8 mouse cellular contexts compared by ENCODE assay signal in the genomic region with DNA sequence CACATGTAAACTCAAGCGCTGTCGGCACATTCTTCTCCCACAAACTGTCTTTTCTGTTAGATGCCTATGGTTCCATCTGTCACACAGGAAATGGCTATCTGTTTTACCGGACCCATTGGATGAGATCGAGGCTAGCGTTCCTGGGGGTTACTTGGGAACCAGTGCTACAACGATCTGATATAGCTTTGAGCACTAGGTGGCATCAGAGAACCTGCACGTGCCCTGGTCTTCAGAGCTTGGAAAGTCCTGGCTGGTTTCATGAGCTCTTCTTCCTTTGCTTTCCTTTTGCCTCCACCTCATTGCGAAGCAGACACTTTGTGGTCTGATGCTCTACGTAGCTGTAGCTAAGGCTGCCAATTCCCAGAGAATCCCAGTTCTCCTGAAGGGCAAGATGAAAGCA.
DNase-seq lines count a peak whose midpoint lies in the region; ATAC-seq and TF ChIP-seq lines count a peak whose summit lies in the region.

No protein-coding gene starts in this region.

- H3K27me3 ChIP-seq in cerebellum, adult 2 months (ENCODE audit: control insufficient read depth, insufficient read depth, low read length), result no peaks in the 10 kb centered on the region
- H3K27me3 ChIP-seq in intestine, embryonic 14.5 days (replicated peaks; ENCODE audit: control insufficient read depth, insufficient read depth, low read length), result no peaks in the 10 kb centered on the region
- no peaks in the 10 kb centered on the region for H3K27me3 ChIP-seq in midbrain, embryonic 16.5 days (ENCODE audit: control insufficient read depth, insufficient read depth, low read depth, low read length)

- DNase-seq in left cerebral cortex, adult 18-20 months (ENCODE audit: low spot score in 2 of 2), result peak; percentile 19 to 27
- no peak for DNase-seq in left cerebral cortex, adult 11 months (ENCODE audit: low spot score)
- peak; percentile 30 to 37 for DNase-seq in cerebellum, adult 2 months
- peak; percentile 59 for DNase-seq in intestine, embryonic 14.5 days (ENCODE audit: low spot score)
- DNase-seq in left cerebral cortex, postnatal 14 days (ENCODE audit: low spot score in 2 of 2), result peak; percentile 56 to 74

- 12% methylated on average over 9 of the region's 9 CpGs for WGBS in cerebellum, adult 2 months
- WGBS in intestine, embryonic 14.5 days, result 32% methylated on average over 9 of the region's 9 CpGs
- WGBS in midbrain, embryonic 16.5 days, result 45% methylated on average over 9 of the region's 9 CpGs

- H3K9ac ChIP-seq in intestine, embryonic 14.5 days (ENCODE audit: low read length), result no peak overlapping the region
- no peak overlapping the region for H3K9ac ChIP-seq in midbrain, embryonic 16.5 days (ENCODE audit: low read depth, low read length)

- TF ChIP-seq POLR2A in cerebellum, adult 2 months (IDR thresholded peaks at IDR 0.05; ENCODE audit: borderline replicate concordance, insufficient read depth, low read length), result no peak

- no peaks in the 10 kb centered on the region for H3K36me3 ChIP-seq in intestine, embryonic 14.5 days (ENCODE audit: control insufficient read depth, insufficient read depth, low read length)
- no peaks in the 10 kb centered on the region for H3K36me3 ChIP-seq in midbrain, embryonic 16.5 days (ENCODE audit: control insufficient read depth, insufficient read depth, low read length)

- TF ChIP-seq CTCF in cerebellum, adult 2 months (IDR thresholded peaks at IDR 0.05; ENCODE audit: borderline replicate concordance, insufficient read depth, low read depth, low read length), result peak; percentile 62; the same call in 1 of the 2 replicates

- no peaks in the 10 kb centered on the region for H3K9me3 ChIP-seq in intestine, embryonic 14.5 days (ENCODE audit: control insufficient read depth, low read length)
- H3K9me3 ChIP-seq in midbrain, embryonic 16.5 days (replicated peaks; ENCODE audit: control insufficient read depth, low read length, poor library complexity, severe bottlenecking), result no peaks in the 10 kb centered on the region

- peak; percentile 88 for ATAC-seq in frontal cortex, adult (ENCODE audit: low TSS enrichment)
- ATAC-seq in intestine, embryonic 14.5 days (replicated peaks; ENCODE audit: low FRiP score, low TSS enrichment, low read depth), result 0 out of 2 replicates have a peak, but pooled peaks have one; percentile 43
- ATAC-seq in midbrain, embryonic 16.5 days, result peak; percentile 28; the same call in 1 of the 2 replicates
- ATAC-seq in inflammation-experienced regulatory T-cells, adult 6 months, result no peak

- no peak overlapping the region for H3K4me3 ChIP-seq in cerebellum, adult 2 months (replicated peaks; ENCODE audit: insufficient read depth, low read depth, low read length)
- no peak overlapping the region for H3K4me3 ChIP-seq in intestine, embryonic 14.5 days (ENCODE audit: low read depth, low read length)
- no peak overlapping the region for H3K4me3 ChIP-seq in midbrain, embryonic 16.5 days (ENCODE audit: low read depth, low read length)

- H3K27ac ChIP-seq in cerebellum, adult 2 months (ENCODE audit: insufficient read depth, low read length), result no peak overlapping the region
- no peak overlapping the region for H3K27ac ChIP-seq in intestine, embryonic 14.5 days (ENCODE audit: low read depth)
- H3K27ac ChIP-seq in midbrain, embryonic 16.5 days (ENCODE audit: low read length), result no peak overlapping the region

- intact Hi-C loops in left cerebral cortex, postnatal 14 days (cut with DNase I), result loop anchor here (5.0 to 10.0 kb wide), 4 partner anchors 505 to 802 kb away; a partner anchor contains a TSS

- no peak overlapping the region for H3K4me2 ChIP-seq in intestine, embryonic 14.5 days (ENCODE audit: low read length)
- H3K4me2 ChIP-seq in midbrain, embryonic 16.5 days (ENCODE audit: low read length), result no peak overlapping the region

- H3K4me1 ChIP-seq in cerebellum, adult 2 months (ENCODE audit: control insufficient read depth, insufficient read depth, low read length), result peaks cover 4% of the 10 kb centered on the region
- peaks cover 4% of the 10 kb centered on the region; the same call in 1 of the 2 replicates for H3K4me1 ChIP-seq in intestine, embryonic 14.5 days (replicated peaks; ENCODE audit: control insufficient read depth, insufficient read depth, low read length)
- 0 out of 2 replicates have a peak, but pooled peaks cover 2% of the 10 kb centered on the region for H3K4me1 ChIP-seq in midbrain, embryonic 16.5 days (ENCODE audit: control insufficient read depth, insufficient read depth, low read length)
